Mouse (Mus musculus) liver, adult (tissue): ENCODE measurements at regions not wholly inside any gene's neighbourhood (a gene's known extent, or its start where the extent isn't known, plus 50 kb on each side); places are given as distances from the start of the nearest gene placed in this dataset.

Experiments
- GATA4 ChIP-seq: IDR thresholded peaks from 2 replicates; pipeline ENCODE4 v1.6.1; 2014; ENCODE audit warnings: mild to moderate bottlenecking, low read length; ENCODE audit not compliant: insufficient replicate concordance

DNA sequence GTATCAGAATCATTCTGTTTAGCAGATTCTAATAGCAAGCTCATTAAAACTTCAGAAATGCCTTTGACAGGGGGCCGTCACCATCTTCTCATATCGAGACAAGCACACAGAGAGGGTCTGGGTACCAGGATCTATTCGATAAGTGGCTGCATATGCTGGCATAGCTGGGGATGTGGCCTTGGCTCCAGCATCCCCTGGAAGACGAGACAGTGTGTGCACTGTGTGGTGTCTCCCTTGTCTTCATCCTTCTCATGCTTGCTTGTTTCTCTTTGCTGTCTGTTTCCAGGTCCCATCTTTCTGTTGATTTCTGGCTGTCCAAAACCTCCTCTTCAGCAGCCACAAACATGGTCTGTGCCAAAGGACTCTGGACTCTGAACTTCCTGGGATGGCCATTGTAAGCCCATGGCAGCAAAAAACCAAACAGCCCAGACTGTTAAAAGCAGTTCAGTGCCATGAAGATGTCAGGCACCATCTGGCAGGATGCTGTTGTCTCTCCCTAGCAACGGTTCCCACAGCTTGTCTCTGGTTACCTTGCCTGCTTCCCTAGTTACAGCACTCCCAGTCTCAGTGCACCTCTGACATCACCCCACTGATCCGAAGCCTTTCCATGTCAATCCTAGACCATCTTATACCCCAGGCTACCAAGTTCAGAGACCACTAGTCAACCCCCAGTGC is 56.5 kb downstream of the Kctd12 start:
- TF ChIP-seq GATA4, result no peak

- no peak for TF ChIP-seq GATA4
These were observed 57.8 kb downstream of the Kctd12 start for GRCm38 (mm10) chr14:102924674-102925073.

DNA sequence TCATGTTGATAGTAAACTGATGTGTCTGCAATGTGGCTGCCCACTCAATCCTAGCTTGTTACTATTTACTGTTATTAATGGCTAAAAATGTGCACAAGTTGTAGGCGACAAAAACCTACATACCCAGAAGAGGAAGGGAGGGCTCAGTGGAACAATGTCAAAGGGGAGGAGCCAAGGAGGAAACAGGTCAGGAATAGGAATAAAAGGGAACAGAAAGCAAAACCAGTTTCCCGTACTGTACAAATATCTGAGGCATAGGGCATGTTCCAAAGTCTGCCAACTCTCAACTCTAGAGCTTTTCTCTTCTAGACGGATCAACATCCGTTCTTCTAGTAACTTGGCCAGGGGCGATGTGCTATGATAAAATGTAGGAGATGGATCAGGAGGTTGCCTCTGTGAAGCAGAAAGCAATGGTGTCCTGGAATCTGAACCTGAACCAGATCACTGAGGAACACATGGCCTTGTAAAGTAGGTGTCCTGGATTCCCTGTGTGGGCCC is 59.9 kb downstream of the Kctd12 start:
- no peak for TF ChIP-seq GATA4

DNA sequence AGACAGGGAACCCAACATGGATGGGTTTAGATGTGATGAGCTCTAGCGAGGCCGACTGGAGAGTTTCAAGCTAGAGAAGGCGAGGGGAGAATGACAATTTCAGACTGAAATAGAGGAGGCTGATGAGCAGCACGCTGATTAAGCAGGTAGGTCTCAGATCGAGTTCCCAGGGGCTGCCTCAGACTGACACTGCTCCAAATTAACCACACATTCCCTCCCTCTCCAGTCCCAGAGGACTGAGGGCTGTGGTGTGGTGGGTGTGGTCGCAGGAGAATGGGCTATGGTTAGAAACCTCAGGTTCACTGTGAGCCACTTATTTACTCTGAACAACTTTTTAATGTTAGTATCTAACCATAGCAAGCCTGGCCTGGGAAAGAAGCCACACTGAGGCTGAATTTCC is 62.0 kb downstream of the Kctd12 start:
- TF ChIP-seq GATA4, result no peak

DNA sequence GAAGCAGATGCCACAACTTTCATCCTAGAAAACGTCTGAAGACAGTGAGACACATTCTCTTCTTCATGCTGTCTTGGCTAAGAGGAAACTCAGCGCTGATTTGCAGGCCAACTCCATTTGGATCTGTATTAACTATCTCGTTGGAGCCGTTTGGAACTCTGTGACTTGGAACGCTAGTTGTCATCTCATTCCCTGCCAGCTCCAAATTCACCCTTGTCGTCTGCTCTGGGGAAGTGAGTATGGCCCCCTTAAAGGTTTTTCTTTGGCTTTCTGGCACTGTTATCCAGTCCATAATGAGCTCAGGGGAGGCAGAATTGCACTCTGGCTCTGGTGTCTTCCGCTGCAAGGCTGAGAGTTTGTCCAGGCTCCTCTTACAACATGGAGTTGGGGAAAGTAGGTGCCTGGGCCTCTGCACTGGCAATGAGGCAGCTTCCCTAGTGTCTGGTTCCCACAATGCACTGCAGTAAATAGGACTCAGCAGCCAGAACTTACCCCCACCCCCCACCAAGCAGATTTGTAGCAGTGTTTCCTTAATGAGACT is 63.1 kb downstream of the Kctd12 start:
- TF ChIP-seq GATA4, result no peak

DNA sequence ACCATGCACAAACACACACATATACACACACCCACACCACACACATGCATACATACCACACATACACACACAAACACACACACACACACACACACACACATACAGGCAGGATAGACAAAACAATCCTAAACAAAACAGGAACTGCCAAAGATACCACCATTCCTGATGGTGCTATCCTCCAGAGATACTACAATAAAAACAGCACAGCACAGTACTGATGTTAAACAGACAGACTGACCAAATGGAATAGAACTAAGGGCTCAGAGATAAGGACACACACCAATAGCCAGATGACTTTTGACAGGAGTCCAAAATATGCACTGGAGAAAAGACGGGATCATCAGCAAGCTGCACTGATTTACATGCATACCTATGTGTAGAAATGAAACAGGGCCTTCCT is 64.5 kb downstream of the Kctd12 start:
- TF ChIP-seq GATA4, result no peak

DNA sequence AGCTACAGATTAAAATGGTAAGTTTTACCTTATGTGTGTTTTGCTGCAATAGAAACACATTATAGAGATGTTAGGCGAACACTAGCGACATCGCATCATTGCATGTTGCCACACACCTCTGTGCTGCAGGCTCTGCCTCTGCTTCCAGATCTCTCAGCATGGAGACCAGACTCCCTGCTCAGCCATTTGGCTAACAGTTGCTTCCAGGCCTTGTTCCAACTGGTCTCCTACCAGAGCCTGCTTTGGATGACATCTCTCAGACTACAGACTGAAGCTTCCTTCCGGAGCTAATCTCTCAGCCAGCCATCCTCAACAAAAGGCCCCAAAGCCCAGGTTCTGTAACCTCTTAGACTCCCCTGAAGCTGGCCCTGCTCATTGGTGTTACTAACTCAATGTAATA is 66.5 kb downstream of the Kctd12 start:
- no peak for TF ChIP-seq GATA4

GRCm38 (mm10) chr14:102911582-102911981 is 70.9 kb downstream of the Kctd12 start:
- no peak for TF ChIP-seq GATA4

GRCm38 (mm10) chr14:102908990-102909389 is 73.4 kb downstream of the Kctd12 start:
- no peak for TF ChIP-seq GATA4

DNA sequence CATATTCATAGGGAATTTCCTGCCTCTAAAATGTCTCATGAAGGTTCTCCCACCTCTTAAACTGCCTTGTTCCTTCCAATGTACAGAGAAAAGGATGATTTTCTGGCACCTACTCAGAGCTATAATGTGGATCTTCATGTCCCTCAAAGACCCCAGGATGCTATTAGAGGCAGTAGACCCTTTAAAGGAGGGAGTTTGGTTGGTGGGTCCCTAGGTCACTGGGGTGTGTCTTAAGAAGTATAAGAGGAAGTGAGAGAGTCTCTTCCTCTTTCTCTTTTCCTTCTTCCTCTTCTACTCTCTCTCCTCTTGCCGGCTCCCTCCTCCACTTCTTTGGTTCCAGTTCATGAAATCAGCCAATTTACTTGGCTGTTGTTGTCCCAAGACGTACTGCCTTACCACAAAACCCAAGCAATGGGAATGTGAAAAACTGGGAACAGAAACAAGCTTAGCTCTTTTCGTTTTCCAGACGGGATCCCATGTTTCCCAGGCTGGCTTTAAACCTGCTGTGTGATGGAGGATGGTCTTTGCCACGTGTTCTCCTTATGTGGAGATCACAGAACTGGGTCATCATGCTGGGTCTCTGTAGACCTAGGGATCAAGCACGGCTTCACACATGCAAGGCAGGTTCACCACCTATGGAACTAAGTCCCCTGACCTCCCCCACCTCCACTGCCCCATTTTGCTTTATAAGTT is 74.9 kb downstream of the Kctd12 start:
- no peak for TF ChIP-seq GATA4

DNA sequence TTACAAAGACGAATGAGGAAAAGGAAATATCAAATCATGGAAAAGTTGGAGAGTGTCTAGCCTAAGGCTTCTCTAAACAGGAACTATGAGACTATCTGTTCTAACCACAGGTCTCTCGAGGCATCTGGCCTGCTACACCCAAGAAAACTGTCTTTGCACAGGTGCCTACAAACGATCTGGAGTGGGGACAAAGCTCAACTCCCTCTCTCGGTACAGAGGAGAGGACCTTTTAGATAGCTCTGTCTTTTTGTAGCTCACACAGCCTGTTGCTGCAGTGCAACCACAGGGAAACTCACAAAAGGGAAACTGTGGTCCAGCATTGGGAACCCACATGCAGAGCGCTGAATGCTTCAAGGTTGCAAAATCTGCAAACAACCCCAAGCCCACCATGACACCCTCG is 75.6 kb downstream of the Kctd12 start:
- no peak for TF ChIP-seq GATA4

GRCm38 (mm10) chr14:102906286-102906685 is 76.2 kb downstream of the Kctd12 start:
- TF ChIP-seq GATA4, result no peak

DNA sequence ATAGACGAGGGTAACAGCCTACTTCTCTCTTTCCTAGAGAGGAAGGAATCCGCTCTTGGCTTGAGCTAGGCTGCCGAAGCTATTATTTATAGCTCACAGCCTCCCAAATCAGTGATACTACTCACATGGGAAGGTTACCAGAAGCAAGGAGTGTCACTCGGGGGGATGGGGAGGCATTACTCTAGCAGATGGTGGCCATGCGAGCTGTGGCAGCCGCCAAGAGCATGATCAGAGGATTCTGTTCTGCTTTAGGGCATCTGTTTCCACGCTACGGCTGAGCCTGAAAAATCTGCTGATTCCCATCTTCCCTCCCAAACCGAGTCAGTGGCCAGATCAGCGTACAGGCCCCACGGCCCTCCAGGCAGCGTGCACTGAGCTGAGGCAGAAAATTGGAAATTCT is 79.5 kb downstream of the Kctd12 start:
- no peak for TF ChIP-seq GATA4

- no peak for TF ChIP-seq GATA4
These were observed 80.2 kb downstream of the Kctd12 start for GRCm38 (mm10) chr14:102902236-102902635.

DNA sequence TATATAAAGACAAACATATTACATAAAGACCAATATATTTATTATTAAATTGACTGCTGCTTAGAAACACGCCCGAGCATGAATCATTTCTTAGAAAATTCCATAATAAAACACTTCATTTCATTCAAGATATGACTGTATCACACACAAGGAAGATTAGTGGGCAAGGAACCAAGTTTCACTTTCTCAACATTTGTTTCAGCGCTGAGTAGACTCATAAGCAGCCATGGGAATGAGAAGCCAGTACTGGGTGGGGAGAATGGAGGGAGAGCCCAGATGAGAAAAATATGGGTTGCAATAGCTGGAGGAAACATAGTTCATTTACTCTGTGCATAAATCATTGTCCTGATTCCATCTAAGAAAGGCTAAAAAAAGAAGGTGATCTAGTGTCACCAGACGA is 84.0 kb downstream of the Kctd12 start:
- TF ChIP-seq GATA4, result no peak

- TF ChIP-seq GATA4, result no peak
These were observed 85.4 kb downstream of the Kctd12 start for GRCm38 (mm10) chr14:102897039-102897438.
